Mouse (Mus musculus) c-Kit-positive CD71-positive TER-119-negative erythroid progenitor cells, embryonic 14.5 days (primary cell): ENCODE results near the gene Trip11.

Experiments used
- DNase-seq: peaks from one replicate; pipeline ENCODE4 v3.0.0-alpha.2; 2013; ENCODE audit warnings: low read depth

Gene Trip11

DNA sequence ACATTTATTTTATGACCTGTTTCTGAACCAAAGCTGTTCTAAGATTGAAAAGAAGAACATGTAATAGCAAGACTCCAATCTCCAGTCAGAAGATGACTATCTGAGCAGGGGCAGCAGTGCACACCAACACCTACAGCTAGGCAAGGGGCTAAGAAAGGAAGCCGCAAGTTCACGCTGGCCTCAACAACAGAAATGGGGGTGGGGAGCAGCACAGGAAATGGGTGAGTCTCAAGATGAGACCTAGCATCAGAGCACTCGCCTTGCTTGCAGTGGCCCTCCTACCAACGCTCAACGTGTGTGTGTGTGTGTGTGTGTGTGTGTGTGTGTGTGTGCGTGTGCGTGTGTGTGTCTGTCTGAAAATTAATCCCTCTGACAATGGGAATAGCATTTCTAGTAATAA is 16.0 kb downstream of the Trip11 start:
- DNase-seq = no peak

DNA sequence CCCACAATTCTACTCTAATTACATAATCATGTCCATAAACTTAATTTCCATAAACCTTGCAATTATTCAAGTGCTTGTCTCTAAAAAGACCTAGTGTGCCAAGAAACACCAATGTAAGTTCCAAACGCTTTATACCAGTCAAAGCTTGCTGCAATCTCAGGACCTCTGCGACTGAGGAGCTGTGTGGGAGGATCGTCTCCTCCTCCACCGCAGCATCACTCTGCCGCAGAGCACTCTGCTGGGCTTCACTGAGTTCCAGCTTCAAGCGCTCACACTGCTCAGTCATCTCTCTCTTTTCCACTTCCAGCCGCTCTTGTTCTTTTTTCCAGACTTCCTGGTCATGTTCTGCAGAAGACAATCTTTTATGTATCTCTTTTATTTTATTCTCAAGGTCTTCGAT is 19.8 kb downstream of the Trip11 start:
- DNase-seq = no peak

DNA sequence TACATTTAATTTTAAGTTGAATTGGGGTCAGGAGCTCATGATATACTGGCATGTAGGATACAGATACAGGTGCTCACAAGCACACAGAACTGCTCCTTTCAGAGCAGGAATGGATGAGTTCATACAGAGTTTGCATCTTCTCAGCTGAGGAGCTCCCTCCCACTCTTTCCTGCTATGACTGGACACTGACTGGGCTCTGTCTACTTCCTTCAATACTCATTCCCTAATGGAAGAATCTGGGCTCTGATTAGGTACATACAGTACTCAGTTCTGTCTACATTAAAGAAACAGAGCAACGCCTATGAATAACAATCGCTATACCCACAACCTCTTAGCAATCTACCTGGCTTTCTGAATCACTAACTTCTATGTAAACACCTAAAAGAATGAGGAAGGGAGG is 20.2 kb downstream of the Trip11 start:
- no peak for DNase-seq

DNA sequence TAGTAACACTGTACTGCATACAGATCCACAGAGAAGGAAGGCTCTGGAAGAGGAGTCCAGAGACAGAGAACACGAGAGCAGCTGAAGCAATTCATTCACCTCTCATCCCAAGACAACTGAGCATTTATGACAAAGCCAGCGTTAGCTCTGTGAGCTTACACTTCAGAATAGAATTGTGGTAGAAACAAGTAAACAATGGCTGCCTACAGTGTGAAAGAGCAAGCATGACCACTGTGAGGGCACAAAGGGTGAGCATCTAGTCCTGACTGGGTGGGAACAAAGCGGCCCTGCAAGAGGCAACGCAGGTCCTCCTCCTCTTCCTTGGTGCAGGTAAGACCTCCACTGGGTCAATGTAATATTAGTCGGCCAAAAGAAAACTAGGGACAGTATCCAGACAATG is 22.0 kb downstream of the Trip11 start:
- DNase-seq = no peak

DNA sequence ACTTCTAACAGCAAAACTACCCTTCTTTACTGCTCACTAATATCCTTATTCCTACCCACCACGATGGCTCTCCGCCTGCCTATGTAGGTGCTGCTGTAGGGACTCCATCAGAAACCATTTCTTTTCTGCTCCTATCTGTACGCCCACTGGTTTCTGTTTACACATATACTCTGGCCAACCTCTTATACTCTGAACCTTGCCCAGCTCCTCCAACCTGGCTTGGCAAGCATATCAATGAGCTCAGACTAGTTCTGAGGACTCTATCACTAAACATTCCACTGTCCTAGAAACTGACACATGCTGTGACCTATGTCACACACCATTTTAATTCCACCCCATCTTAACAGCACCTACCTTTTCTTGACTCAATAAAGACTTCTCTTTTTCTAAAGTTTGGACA is 23.7 kb downstream of the Trip11 start:
- DNase-seq = no peak

DNA sequence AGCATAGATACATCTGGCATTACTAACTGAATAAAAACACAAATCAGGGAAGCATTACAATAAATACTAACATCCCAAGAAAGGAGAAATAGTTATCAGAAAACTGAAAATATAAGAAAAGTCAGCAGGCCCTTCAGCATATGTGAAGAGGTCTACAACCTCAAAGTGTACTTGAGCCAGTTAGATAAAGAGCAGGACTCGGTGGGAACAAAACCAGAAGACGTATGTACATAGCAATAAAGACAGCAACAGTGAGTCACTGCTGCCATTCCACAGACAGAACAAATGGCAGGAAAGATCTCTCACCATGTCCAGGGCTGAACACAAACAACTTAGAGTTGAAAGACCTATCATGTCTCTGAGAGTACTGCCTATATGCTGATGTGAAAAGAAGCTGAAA is 24.8 kb downstream of the Trip11 start:
- DNase-seq = no peak

DNA sequence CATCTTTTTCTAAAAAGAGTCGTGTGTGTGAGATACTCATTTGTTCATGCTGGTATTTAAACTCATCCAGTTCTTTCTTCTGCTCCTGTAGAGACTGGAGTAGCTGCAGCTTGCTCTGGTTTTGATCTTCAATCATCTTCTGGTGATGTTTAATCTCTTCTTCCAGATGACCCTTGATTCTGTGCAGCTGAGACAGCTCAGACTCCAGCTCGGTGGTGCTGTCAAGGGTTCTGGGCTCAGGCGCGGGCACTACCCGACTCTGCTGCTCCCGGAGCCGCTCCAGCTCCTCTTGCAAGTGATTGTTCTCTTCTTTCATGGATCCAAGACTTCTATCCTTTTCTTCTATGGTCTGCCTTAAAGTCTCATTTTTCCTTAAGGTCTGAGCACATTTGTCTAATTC is 28.1 kb downstream of the Trip11 start:
- DNase-seq = no peak

DNA sequence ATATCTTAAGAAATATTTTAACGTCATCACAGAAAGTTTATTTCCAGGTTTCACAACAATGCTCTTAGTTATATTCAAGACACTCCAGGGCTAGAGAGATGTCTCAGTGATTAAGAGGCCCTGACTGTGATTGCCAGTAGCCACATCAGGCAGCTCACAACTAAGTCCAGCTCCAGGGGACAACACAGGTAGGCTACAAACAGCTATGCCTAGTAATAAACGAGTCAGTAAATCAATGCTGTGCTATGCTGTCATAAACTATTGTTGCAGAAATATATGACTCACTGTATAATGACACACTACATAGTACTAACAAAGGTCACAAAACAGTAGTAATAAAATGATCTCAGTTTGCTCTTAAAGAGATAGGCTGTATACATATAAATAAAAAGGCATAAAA is 36.7 kb downstream of the Trip11 start:
- DNase-seq = no peak

DNA sequence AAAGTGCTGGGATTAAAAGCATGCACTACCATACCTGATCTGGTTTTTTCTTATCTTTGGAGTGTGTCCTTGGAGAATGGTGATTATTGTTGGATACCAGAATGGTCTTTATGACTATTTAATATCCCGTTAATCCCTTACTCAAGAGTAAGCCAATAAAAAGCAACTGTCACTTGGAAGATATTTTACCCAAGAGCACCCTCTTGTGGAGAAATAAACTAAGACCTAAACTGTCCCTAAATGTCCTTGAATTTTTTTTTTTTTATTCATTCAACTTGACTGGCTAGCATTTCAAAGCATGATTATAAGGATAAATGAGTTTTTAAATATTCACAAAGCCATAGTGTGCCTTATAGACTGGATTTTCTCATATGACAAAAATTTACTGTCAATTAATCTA is 38.0 kb downstream of the Trip11 start:
- peak; percentile 51 for DNase-seq

DNA sequence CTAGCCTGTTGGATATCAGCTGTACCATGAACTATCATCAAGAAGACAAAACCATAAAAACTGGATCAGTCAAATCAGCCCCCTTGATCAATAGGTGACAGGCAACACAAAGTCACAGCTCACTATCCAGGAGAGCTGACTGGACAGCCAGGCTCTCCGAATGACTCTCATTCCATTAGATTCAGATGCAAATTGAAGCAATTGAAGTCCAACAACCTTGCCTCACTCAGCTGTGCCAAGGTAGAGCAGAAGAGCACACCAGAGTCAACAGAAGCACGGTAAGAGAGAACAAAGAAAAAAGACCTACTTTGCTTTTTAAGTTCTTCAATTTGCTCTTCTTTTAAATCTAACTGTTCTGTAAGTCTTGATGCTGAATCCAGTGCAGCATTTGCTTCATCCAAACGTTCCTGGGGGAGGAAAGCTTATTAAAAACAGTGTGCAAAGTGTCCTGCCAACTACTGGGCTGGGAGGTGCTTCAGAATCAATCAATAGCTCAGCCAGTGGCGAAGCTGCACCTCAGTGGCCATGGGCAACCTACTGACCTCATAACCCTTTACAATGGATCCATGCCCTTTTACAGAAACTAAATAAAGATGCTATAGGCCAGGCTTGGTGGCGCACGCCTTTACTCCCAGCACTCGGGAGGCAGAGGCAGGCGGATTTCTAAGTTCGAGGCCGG is 50.6 kb downstream of the Trip11 start:
- DNase-seq = no peak

DNA sequence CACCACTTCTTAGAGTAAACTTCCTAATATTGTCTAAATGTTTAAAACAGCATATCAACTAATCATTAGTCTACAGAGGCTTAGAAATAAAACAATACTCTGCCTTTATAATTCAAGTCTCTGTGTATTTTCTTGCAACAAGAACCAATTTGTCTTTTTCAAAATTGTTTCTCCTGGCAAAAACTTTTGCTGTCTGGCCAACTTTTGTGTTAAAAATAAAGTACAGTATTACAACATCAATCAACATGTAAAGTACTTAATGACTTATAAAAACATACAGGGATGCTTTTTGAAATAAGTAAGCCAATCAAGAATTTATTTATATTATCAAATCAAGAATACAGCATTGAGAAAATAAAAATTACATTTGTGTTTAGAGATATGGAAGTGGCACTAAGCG is 52.8 kb downstream of the Trip11 start:
- DNase-seq = no peak

DNA sequence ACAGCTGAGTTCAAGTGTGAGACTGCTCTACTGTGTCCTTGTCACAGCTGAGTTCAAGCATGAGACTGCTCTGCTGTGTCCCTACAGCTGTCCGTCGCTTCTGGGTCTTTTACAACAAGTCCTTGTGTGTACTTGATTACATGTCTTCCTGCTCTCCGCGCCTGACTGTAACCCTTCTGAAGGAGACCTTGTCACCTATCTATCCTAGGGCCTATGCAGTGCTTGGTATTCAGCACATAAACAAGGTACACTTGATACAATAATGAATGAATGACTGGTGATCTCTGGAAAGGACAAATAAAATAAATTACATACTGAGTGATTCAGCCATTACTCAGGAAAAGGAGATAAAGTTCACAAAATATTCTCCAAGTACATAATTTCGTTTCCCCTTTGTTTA is 55.1 kb downstream of the Trip11 start:
- DNase-seq = no peak

DNA sequence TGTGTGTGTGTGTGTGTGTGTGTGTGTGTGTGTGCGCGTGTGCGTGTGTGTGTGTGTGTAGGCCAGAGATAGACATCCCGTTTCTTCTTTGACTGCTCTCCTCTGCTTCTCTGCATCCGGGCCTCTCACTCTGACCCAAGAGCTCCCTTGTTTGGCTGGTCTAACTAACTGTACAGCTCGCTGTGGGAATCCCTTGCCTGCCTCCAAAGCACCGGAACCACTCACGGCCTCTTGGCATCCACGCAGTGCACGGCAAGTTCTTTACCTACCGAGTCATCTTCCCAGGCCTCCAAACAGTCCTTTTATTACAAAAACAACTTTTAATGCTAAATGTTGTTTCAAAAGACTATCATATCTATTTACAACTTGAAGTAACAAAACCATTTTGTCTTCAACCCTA is 58.7 kb downstream of the Trip11 start:
- no peak for DNase-seq

DNA sequence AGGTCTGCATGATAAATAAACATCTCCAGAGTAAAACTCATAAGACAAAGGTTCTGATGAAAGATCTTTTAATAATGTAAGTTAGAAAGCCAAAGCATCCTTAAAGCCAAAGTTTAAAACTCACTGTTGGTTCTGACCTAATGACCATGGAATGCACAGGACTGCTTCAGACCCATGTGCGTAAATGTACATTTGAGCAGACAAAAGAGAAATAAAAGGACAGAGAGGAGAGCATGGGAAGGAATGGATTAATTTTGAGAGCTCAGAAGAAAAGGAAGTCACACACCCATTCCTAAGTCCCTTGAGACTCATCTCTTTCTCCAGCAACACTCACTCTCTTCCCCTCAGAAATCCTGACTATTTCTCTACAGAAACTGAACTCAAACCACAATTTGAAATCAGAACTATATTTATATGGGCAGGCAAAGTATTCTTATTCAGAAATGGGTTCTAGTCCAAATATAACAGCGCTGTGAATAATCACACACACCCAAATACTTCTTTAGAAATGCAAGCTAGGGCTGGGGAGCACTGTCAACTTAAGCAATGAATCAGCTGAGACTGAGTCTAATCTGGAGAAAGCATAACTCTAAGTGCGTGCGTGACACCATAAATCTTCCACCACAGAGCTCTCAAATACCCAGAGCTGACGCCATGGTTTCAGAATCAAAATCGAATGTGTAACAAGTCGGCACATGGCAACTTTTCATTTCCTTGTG is 61.1 kb downstream of the Trip11 start:
- no peak for DNase-seq

DNA sequence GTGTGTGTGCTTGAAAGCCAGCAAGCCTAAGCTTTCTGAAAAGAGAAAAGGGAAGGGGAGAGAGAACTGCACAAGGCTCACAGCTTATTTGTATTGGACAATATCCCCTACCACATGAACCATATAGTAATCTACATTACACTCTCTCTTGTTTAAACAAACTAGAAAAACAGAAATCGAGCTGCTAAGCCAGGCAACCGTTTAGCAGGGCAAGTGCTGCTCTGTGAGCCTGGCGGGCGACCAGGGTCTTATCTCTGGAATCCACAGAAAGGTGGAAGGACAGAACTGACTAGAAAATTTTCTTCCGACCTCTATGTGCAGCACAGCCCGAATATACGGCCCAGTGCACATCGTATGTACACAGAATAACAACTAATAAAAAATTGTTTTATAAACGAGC is 61.8 kb downstream of the Trip11 start:
- no peak for DNase-seq

DNA sequence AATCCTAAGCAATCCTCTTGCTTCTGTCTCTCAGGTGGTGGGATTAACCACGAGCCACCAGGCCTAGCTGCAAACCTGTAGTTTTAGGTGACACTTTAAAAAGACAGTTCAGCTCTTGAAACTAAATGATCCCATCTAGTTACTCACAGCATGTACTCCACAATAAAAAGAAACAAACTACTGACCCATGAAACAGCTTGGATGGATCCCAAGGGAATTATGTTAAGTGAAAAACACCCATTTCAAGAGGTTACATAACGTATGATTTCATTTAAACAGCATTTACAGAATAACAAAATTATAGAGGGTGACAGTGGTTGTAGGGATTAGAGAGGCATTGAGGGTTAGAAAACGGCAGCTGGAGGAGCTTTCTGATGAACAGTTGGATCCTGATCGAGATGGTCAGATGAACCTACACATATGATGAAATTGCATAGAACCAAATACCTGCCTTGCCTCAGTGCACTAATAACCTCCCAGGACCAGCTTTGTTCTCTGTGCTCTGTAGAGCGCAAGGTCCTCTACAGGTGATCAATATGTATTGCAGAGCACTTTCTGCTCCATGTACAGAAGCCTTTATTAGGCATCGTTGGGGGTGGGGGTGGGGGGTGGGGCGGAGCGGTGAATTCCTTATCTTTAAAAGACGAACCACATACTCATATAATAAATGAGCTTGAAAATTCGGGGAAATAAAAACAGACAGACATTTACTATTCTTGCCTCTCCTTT is 76.4 kb downstream of the Trip11 start:
- no peak for DNase-seq

DNA sequence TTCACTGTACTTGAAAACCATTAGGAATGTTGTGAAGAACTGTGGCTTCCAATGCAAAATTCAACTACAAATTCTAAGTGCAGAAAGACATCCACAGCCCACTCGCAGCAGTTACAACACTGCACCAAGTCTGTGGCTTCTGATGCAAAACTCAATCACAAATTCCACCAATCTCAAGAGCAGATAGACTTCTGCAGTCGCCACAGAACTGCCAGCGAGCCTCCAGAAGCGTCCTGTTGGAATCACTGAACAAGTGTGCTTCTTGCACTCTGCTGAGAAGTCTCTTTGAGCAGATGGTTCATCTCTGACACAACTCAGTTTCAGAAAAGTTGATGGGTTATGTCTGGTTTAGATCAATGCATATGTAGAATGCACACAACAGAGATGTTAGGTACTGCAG is 78.4 kb downstream of the Trip11 start:
- DNase-seq = no peak

DNA sequence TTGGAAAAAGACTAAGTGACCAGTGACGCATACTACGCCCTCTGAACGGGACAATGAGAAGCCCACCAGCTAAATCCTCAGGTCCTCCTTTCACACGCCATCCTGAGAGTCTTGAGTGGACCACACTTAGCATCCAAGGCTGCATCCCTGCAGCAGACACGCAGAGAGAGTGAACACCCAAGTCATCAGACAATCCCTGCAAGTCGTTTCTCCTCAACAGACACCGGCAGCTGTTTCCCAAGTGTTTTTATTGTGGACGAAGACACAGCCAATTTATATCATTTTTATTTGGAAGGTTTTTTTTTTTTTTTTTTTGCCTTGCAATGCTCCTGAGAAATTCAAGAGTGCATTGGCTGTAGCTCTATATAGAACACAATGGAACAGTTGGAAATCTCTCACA is 79.3 kb downstream of the Trip11 start:
- DNase-seq = no peak

DNA sequence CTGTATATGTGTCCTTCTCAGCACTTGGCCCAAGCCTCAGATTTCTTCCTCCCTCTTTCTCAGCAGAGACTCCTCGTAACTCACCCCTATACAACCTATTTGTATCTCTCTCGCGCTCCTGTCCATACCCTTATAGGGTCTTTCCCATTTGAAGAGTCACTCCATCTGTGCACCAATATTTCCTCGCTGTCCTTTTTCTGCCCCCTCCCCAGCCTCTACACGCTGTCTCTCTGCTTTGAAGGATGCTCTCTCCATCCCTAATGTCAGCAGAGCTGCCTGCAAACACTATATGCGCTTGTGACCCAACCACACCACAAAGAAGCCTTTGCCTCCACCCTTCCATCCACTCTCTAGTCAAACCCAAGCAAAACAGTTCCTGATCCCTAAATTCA is 80.0 kb downstream of the Trip11 start:
- DNase-seq = no peak

DNA sequence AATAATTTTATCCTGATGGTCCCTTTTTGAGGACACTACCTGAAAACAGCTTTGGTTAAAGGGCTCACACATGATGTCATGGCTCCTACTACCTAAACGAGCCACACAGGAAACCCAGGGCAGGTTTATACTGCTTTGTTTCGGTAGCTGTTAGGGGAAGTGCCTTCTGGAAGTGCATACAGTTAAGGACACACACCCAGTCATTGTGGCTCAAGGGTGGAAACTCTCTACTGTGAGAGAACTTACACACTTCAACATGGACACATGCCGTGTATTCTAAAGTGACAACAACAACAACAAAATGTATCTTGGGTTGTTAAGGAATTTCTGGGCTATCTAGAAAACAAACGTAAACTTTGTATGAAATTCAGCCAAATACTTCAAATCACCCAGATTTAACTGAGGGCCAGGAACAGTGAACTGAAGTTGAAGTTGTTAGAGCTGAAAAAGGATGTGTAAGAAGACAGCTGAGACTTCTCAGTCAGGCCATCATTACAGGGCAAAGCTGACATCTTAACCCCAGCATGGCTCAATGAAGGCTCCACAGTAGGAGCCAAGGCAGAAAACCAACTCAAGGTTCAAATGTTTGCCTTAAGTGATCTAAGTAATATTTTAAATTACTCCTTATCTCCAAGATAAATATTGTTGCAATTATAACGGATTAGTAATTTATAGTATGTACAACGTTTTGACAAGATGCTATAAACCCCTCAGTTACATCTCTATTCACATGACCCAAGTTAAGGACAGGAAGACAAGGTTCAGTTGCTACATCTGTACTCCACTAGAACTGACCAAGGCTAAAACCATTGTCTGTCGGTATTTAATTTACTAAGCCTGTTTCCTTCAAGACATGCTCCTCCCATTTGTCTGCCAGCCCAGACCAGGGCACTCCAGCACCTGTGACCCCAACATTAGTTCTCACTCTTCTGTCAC is 80.6 kb downstream of the Trip11 start:
- no peak for DNase-seq

DNA sequence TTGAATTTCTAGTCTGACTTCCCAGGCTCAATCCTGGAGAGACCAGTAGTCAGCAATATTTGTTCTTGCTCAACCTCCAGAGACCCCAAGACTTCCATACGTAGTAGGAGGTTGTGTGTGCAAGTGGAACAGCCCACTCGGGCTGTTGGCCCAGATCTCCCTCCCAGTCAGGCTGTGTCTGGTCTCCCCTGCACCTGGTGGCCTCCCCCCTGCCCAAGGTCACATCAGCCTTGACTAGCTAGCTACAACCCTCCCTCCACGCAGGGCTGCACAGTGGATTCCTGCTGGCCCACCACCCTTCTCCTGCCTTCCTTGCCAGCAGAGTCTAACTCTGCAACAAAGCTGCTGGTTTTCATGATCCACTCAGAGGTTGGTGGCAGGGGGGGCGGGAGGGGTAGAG is 81.8 kb downstream of the Trip11 start:
- DNase-seq = no peak

DNA sequence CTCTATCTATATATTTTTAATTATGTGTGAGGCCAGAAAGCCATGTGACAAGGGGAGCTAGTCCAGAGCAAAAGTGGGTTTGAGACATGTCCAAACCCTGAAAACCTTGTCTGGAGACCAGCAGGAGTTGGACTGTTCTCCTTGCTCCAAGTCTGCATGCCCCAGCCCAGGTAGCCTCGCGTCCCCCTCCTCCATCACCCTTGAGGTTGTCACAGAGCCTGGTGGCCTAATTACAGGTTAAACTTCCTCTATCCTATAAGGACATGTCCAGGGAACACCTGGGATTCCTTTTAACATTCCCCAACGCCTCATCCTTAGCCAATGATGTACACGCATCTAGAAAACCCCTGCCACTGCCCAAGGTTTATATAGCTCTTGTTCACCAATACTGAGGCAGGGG is 89.9 kb downstream of the Trip11 start:
- no peak for DNase-seq
